Mouse (Mus musculus): Measurements from ENCODE around the gene Wwc2. TPM values are rescaled to one million over a fixed set of nuclear protein-coding genes. Genes with fewer than 3 reads are reported as not detected.

Wwc2 gene
- polyA plus RNA-seq, 1 experiment from 2014 or later = 10.1 TPM

GRCm38 (mm10) chr8:47777415-47777814, 213.3 kb downstream of the Wwc2 start:
- Histone ChIP-seq H3K4me1 (ENCODE audit: control insufficient read depth, insufficient read depth, low read length) (no peaks in the 10 kb centered on the region), H3K36me3 (ENCODE audit: control insufficient read depth, insufficient read depth) (no peaks in the 10 kb centered on the region), H3K4me2 (ENCODE audit: low read depth, low read length) (no peak overlapping the region), H3K9me3 (replicated peaks; ENCODE audit: control insufficient read depth, low read length) (no peaks in the 10 kb centered on the region), H3K9ac (ENCODE audit: low read length) (no peak overlapping the region), H3K27me3 (ENCODE audit: control insufficient read depth, insufficient read depth, low read length) (no peaks in the 10 kb centered on the region), H3K4me3 (ENCODE audit: low read length) (no peak overlapping the region), H3K27ac (ENCODE audit: low read length) (no peak overlapping the region)
- no peak for ATAC-seq (replicated peaks; ENCODE audit: extremely low read depth, insufficient read depth, low FRiP score)
- 86% methylated on average over 7 of the region's 7 CpGs for WGBS

Other genes starting within 250 kb of the Wwc2 start
- not detected in 2 replicates for gene Cldn24, start 168.8 kb downstream of the Wwc2 start, polyA plus RNA-seq (2015; fragmentation: Nextera tagmentation; extraction: Ambion mirVana)
- not detected in 2 replicates for gene Cldn22, start 166.4 kb downstream of the Wwc2 start, polyA plus RNA-seq (2015; fragmentation: Nextera tagmentation; extraction: Ambion mirVana)
- 25.0 and 25.9 TPM in 2 replicates for gene Dctd, start 108.2 kb upstream of the Wwc2 start, polyA plus RNA-seq (2015; fragmentation: Nextera tagmentation; extraction: Ambion mirVana)